Mouse (Mus musculus) ES-Bruce4 (cell line): ENCODE results near the gene Slc23a2.

Source experiments
- CTCF ChIP-seq: IDR thresholded peaks from one replicate; pipeline ENCODE4 v1.8.1; 2011; ENCODE audit warnings: low read depth, low read length
- EP300 ChIP-seq: IDR thresholded peaks from 2 replicates; pipeline ENCODE4 v1.6.1; 2011; ENCODE audit warnings: low read depth, low read length; ENCODE audit not compliant: insufficient read depth

- TF ChIP-seq CTCF (no peak), EP300 (no peak)
These were observed 51.2 kb downstream of the Slc23a2 start for GRCm38 (mm10) chr2:132093739-132094138.
